Mouse (Mus musculus) embryo, embryonic 11 days (tissue): ENCODE results near the gene Fermt1.

ENCODE experiments used
- DNase-seq: peaks from one replicate; pipeline ENCODE4 v3.0.0-alpha.2; 2015

The Fermt1 gene

GRCm38 (mm10) chr2:132914785-132915184 lies 30.9 kb downstream of the Fermt1 start:
- no peak for DNase-seq

- peak; percentile 75 for DNase-seq
These were observed 38.9 kb downstream of the Fermt1 start for GRCm38 (mm10) chr2:132906763-132907162.

GRCm38 (mm10) chr2:132904961-132905360 lies 40.7 kb downstream of the Fermt1 start:
- DNase-seq = no peak

GRCm38 (mm10) chr2:132903498-132903897 lies 42.2 kb downstream of the Fermt1 start:
- peak; percentile 83 for DNase-seq

GRCm38 (mm10) chr2:132902056-132902455 lies 43.6 kb downstream of the Fermt1 start:
- DNase-seq = no peak

- no peak for DNase-seq
These were observed 44.1 kb downstream of the Fermt1 start for GRCm38 (mm10) chr2:132901636-132902035.

- no peak for DNase-seq
These were observed 45.1 kb downstream of the Fermt1 start for GRCm38 (mm10) chr2:132900596-132900995.

- DNase-seq = no peak
These were observed 47.5 kb downstream of the Fermt1 start for GRCm38 (mm10) chr2:132898211-132898610.

GRCm38 (mm10) chr2:132893826-132894225 lies 51.9 kb downstream of the Fermt1 start:
- DNase-seq = no peak

GRCm38 (mm10) chr2:132885312-132885711 lies 60.4 kb downstream of the Fermt1 start:
- DNase-seq = no peak

- no peak for DNase-seq
These were observed 61.3 kb downstream of the Fermt1 start for GRCm38 (mm10) chr2:132884303-132884967.

- peak; percentile 40 for DNase-seq
These were observed 64.7 kb downstream of the Fermt1 start, which contains the start of gene Lrrn4 for GRCm38 (mm10) chr2:132880844-132881645. TSS of gene Lrrn4 (minus strand) at chr2:132880891.

GRCm38 (mm10) chr2:132879261-132880044 lies 66.3 kb downstream of the Fermt1 start:
- DNase-seq = peak; percentile 74

- no peak for DNase-seq
These were observed 68.7 kb downstream of the Fermt1 start for GRCm38 (mm10) chr2:132876991-132877390.

- DNase-seq = no peak
These were observed 71.9 kb downstream of the Fermt1 start for GRCm38 (mm10) chr2:132873657-132874326.

GRCm38 (mm10) chr2:132871663-132872062 lies 74.0 kb downstream of the Fermt1 start:
- no peak for DNase-seq

- no peak for DNase-seq
These were observed 75.4 kb downstream of the Fermt1 start for GRCm38 (mm10) chr2:132870286-132870685.

- DNase-seq = no peak
These were observed 76.0 kb downstream of the Fermt1 start for GRCm38 (mm10) chr2:132869682-132870081.

GRCm38 (mm10) chr2:132867521-132867920 lies 78.2 kb downstream of the Fermt1 start:
- no peak for DNase-seq

GRCm38 (mm10) chr2:132863325-132863724 lies 82.4 kb downstream of the Fermt1 start:
- DNase-seq = no peak

GRCm38 (mm10) chr2:132861456-132861855 lies 84.2 kb downstream of the Fermt1 start:
- no peak for DNase-seq

- DNase-seq = no peak
These were observed 85.3 kb downstream of the Fermt1 start for GRCm38 (mm10) chr2:132860435-132860834.

- no peak for DNase-seq
These were observed 89.4 kb downstream of the Fermt1 start for GRCm38 (mm10) chr2:132856333-132856732.
